In the genomic region with DNA sequence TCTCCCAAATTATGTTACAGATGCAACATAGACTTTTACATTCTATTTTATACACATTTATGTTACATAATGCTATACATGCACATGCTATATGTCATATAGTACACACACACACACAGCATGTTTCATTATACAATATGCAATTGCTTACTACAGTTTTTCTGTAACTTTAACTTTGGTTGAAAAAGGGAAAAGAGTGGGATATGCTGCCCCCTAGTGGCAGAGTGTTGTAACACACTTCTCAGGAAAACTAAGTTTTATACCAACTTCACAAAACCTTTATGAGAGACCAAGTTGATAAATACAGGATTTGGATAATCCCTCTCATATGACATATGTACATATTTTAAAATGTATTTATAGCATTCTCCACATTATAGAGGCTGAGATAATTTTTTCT, we compare ENCODE assay signal across 8 mouse cellular contexts. TPM values are rescaled to one million over a fixed set of nuclear protein-coding genes. Genes with fewer than 3 reads are reported as not detected.
DNase-seq lines count a peak whose midpoint lies in the region; TF ChIP-seq lines count a peak whose summit lies in the region.
"Had no signal": no experiment of that assay in that cellular context is flagged by ENCODE, and none has a peak within 500 bp of the region (broad histone marks: within the 10 kb centered on the region; RNA-seq: fewer than 3 reads in every experiment).

No protein-coding gene starts in this region.

- H3K9me3 ChIP-seq in MEL (replicated peaks; ENCODE audit: insufficient read depth, low read length) = no peaks in the 10 kb centered on the region
- H3K9me3 ChIP-seq: midbrain, embryonic 12.5 days had no signal

- intact Hi-C loops in left cerebral cortex, adult 2 months (cut with DNase I) = loop anchor here (2.0 to 5.0 kb wide), 2 partner anchors 119 to 255 kb away; a partner anchor contains a TSS
- intact Hi-C loops in left cerebral cortex, postnatal 4 days (cut with DNase I) = loop anchor here (5.0 kb wide), 1 partner anchor 120 kb away; a partner anchor contains a TSS

- no peak for TF ChIP-seq POLR2A in MEL (IDR thresholded peaks at IDR 0.05; ENCODE audit: control insufficient read depth in 1 of 2, insufficient read depth in 1 of 2, low read depth in 1 of 2, low read length in 2 of 2, poor library complexity in 1 of 2)

- no peaks in the 10 kb centered on the region for H3K36me3 ChIP-seq in MEL (ENCODE audit: control insufficient read depth in 1 of 2, insufficient read depth in 2 of 2, low read length in 2 of 2)
- H3K36me3 ChIP-seq: midbrain, embryonic 12.5 days had no signal

- H3K4me1 ChIP-seq in MEL (ENCODE audit: control insufficient read depth in 1 of 2, insufficient read depth in 2 of 2, low read length in 2 of 2) = no peaks in the 10 kb centered on the region

- H3K4me3 ChIP-seq in left cerebral cortex, adult 2 months = no peak overlapping the region
- H3K4me3 ChIP-seq in MEL (ENCODE audit: control insufficient read depth in 1 of 2, insufficient read depth in 1 of 2, low read depth in 2 of 2, low read length in 2 of 2) = no peak overlapping the region
- H3K4me3 ChIP-seq: midbrain, embryonic 12.5 days had no signal

- H3K27me3 ChIP-seq in MEL (ENCODE audit: control insufficient read depth in 1 of 2, insufficient read depth in 2 of 2, low read length in 2 of 2) = no peaks in the 10 kb centered on the region

- DNase-seq in left cerebral cortex, adult 2 months (ENCODE audit: extremely low spot score in 1 of 2, low spot score in 2 of 2) = peak; percentile 60 to 76
- no peak for DNase-seq in left cerebral cortex, adult 11 months (ENCODE audit: low spot score)
- DNase-seq in MEL (ENCODE audit: low read depth, low spot score) = peak; percentile 60
- DNase-seq in adrenal gland, postnatal 14 days = peak; percentile 75
- DNase-seq in forelimb bud, embryonic 11.5 days (ENCODE audit: low read depth, low spot score) = peak; percentile 64
- peak; percentile 38 for DNase-seq in left cerebral cortex, postnatal 4 days
- DNase-seq in right cerebral cortex, postnatal 4 days = peak; percentile 79

- no peak overlapping the region for H3K9ac ChIP-seq in MEL (ENCODE audit: control insufficient read depth, low read depth, low read length, poor library complexity, severe bottlenecking)
- H3K9ac ChIP-seq: midbrain, embryonic 12.5 days had no signal

- peak; percentile 97 for TF ChIP-seq CTCF in left cerebral cortex, adult 2 months (IDR thresholded peaks at IDR 0.05)
- peak in 2 of 3 experiments; percentile 63 to 90; a peak in 4 of 6 replicates for TF ChIP-seq CTCF in MEL (IDR thresholded peaks at IDR 0.05 in 2 of 3, conservative IDR thresholded peaks at IDR 0.05 in 1 of 3; ENCODE audit: control insufficient read depth in 1 of 3, insufficient read depth in 1 of 3, low read depth in 2 of 3, low read length in 3 of 3, poor library complexity in 1 of 3, severe bottlenecking in 1 of 3)

- no peaks in the 10 kb centered on the region for H3K79me2 ChIP-seq in MEL (ENCODE audit: control insufficient read depth, insufficient read depth, low read length, poor library complexity)

- TF ChIP-seq EP300 in MEL (IDR thresholded peaks at IDR 0.05; ENCODE audit: low read depth in 1 of 2, low read length in 2 of 2) = no peak

- peak; percentile 90 for TF ChIP-seq RAD21 in MEL (IDR thresholded peaks at IDR 0.05; ENCODE audit: low read depth, low read length)

- no peak overlapping the region for H3K27ac ChIP-seq in left cerebral cortex, adult 2 months
- no peak overlapping the region for H3K27ac ChIP-seq in MEL (ENCODE audit: control insufficient read depth, low read depth, low read length)
- H3K27ac ChIP-seq: midbrain, embryonic 12.5 days had no signal

TF ChIP-seq in MEL, 35 proteins besides CTCF, POLR2A, EP300 and RAD21:
- TF ChIP-seq SMC3 (IDR thresholded peaks at IDR 0.05; ENCODE audit: low read depth, low read length) (peak; percentile 71), SIN3A (IDR thresholded peaks at IDR 0.05; ENCODE audit: low read length) (no peak), ZC3H11A (IDR thresholded peaks at IDR 0.05; ENCODE audit: low read depth, low read length) (peak; percentile 70), HCFC1 (IDR thresholded peaks at IDR 0.05; ENCODE audit: low read depth, low read length) (no peak), MYB (IDR thresholded peaks at IDR 0.05; ENCODE audit: low read depth, low read length) (no peak), USF1 (IDR thresholded peaks at IDR 0.05; ENCODE audit: low read depth, low read length) (no peak), USF2 (IDR thresholded peaks at IDR 0.05; ENCODE audit: borderline replicate concordance in 1 of 2, insufficient read depth in 1 of 2, low read depth in 1 of 2, low read length in 2 of 2) (no peak), BHLHE40 (IDR thresholded peaks at IDR 0.05; ENCODE audit: borderline replicate concordance, low read depth, low read length) (no peak), UBTF (IDR thresholded peaks at IDR 0.05; ENCODE audit: borderline replicate concordance, insufficient read depth, low read depth, low read length) (no peak), GABPA (IDR thresholded peaks at IDR 0.05; ENCODE audit: low read depth, low read length) (no peak), ZNF384 (IDR thresholded peaks at IDR 0.05; ENCODE audit: low read depth, low read length) (no peak), ETS1 (IDR thresholded peaks at IDR 0.05; ENCODE audit: low read depth, low read length) (no peak), MYC (IDR thresholded peaks at IDR 0.05; ENCODE audit: low read depth, low read length) (0 out of 2 replicates have a peak, but pooled peaks have one; percentile 20), MAFK (IDR thresholded peaks at IDR 0.05; ENCODE audit: borderline replicate concordance, low read depth, low read length) (no peak)

RNA-seq across cellular contexts. Expression of a gene that starts 51.6 kb away (rescaled TPM):
- 100 to 1,000 TPM; 180 to 185 TPM for total RNA-seq in left cerebral cortex, adult 2 months (2021)
- not detected in 2 replicates for total RNA-seq in MEL (2012; rRNA removed)
- not detected for polyA plus RNA-seq in MEL (2012; ENCODE audit: insufficient read depth in 1 of 2, insufficient read length in 2 of 2, low read depth in 1 of 2, low replicate concordance in 2 of 2, missing spikeins in 1 of 2)
- total RNA-seq in adrenal gland, postnatal 14 days (2021) = 67.4 and 89.2 TPM in 2 replicates
- total RNA-seq in left cerebral cortex, postnatal 4 days (2021) = 100 to 1,000 TPM; 143 to 144 TPM

Comparison
In these comparisons a context has a peak if more than half of its experiments do, and no peak if none do; other contexts are left out.
1. RNA of a gene that starts 51.6 kb away (total RNA-seq): 180 to 185 TPM in left cerebral cortex, adult 2 months, 143 to 144 TPM in left cerebral cortex, postnatal 4 days and 67.4 to 89.2 TPM in adrenal gland, postnatal 14 days; not detected in MEL; every median in the first group is over 10 times any median in the second.